ENCODE assay signal across 13 mouse cellular contexts in genomic region chr17:44479491-44479890, GRCm38 (mm10).
A peak's percentile ranks its signal among the peaks of the same experiment; 100 is the strongest.
DNase-seq lines count a peak whose midpoint lies in the region.
"Had no signal": no experiment of that assay in that cellular context is flagged by ENCODE, and none has a peak within 500 bp of the region (broad histone marks: within the 10 kb centered on the region; RNA-seq: fewer than 3 reads in every experiment).

No protein-coding gene starts in this region.

- intact Hi-C loops in left cerebral cortex, postnatal 4 days (cut with DNase I), result no loop called here

- DNase-seq in cerebellum, postnatal 10 days, result peak; percentile 84 to 91
- no peak for DNase-seq in cerebellum, adult 9-10 months
- DNase-seq in cerebellum, postnatal 25 days, result peak; percentile 16 to 35
- no peak for DNase-seq in cerebellum, postnatal 36 days
- peak; percentile 69 for DNase-seq in left cerebral cortex, postnatal 4 days
- DNase-seq in left cerebral cortex, adult 8-10 months (ENCODE audit: low spot score in 2 of 2), result no peak
- DNase-seq: adrenal gland, adult 8-10 months; adrenal gland, postnatal 14 days; adrenal gland, postnatal 36 days; B cell, adult 2 months; cerebellum, adult 11-12 months; cerebellum, adult 8-10 months; forebrain, postnatal 0 days had no signal

Comparison
In these comparisons a context has a peak if more than half of its experiments do, and no peak if none do; other contexts are left out.
1. DNase-seq: peak in cerebellum, postnatal 10 days (2 of 2), cerebellum, postnatal 25 days (2 of 2) and left cerebral cortex, postnatal 4 days (single experiment); none in cerebellum, adult 9-10 months (single experiment), cerebellum, postnatal 36 days (0 of 2) and left cerebral cortex, adult 8-10 months (0 of 2).